Mouse (Mus musculus): Measurements from ENCODE around the gene Mindy1.

DNA sequence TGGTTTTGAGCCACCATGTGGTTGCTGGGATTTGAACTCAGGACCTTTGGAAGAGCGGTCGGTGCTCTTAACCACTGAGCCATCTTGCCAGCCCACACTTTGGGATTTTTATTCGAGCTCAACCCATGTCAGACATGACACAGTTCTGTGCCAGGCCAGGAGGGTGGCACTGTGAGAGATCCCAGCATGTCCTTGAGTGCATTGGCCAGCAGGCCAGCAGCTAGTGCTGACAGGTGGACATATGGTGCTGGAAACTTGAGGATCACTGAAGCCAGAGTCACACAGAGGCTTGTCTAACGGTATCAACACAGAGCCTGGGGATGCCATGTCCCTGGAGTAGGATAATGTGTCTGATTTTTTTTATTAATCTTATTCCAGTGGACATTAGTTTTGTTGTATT, 8.3 kb downstream of the Mindy1 start:
- no peak for TF ChIP-seq CHD2 (IDR thresholded peaks at IDR 0.05; ENCODE audit: low read depth, low read length)
- no peak for TF ChIP-seq HCFC1 (IDR thresholded peaks at IDR 0.05; ENCODE audit: borderline replicate concordance, insufficient read depth, low read length)

Data from ES-E14 (cell line).